Mouse (Mus musculus): ENCODE measurements around the gene H2-K1. TPM values are rescaled to one million over a fixed set of nuclear protein-coding genes. Genes with fewer than 3 reads are reported as not detected.
A peak's percentile ranks its signal among the peaks of the same experiment; 100 is the strongest.

The H2-K1 gene
- polyA plus RNA-seq (2015; fragmentation: Nextera tagmentation; extraction: Ambion mirVana): 11.9 and 13.3 TPM in 2 replicates

- WGBS: 2% methylated on average over 30 of the region's 30 CpGs
- H3K27me3 ChIP-seq: peaks cover 45% of the 10 kb centered on the region
- peak within 1 kb of the TSS; percentile 51 for H3K4me3 ChIP-seq
- H3K36me3 ChIP-seq: no peaks in the 10 kb centered on the region
- ATAC-seq (ENCODE audit: low read depth): peak; percentile 89
- H3K9me3 ChIP-seq: no peaks in the 10 kb centered on the region
- H3K9ac ChIP-seq: peak within 1 kb of the TSS; percentile 69
- H3K4me1 ChIP-seq (replicated peaks): peaks cover 13% of the 10 kb centered on the region
- no peak within 1 kb of the TSS for H3K27ac ChIP-seq (replicated peaks)
- H3K4me2 ChIP-seq: peak within 1 kb of the TSS; percentile 92
Measured at GRCm38 (mm10) chr17:34000150-34000537, at the start of gene H2-K1. TSS of gene H2-K1 (minus strand) at chr17:34000347.

GRCm38 (mm10) chr17:34047404-34048050 is 47.4 kb upstream of the H2-K1 start:
- Histone ChIP-seq H3K27me3 (no peaks in the 10 kb centered on the region), H3K4me2 (no peak overlapping the region), H3K9ac (no peak overlapping the region), H3K36me3 (peaks cover 13% of the 10 kb centered on the region), H3K4me1 (replicated peaks) (no peaks in the 10 kb centered on the region), H3K9me3 (no peaks in the 10 kb centered on the region; the same call in 1 of the 2 replicates), H3K27ac (replicated peaks) (no peak overlapping the region), H3K4me3 (no peak overlapping the region)
- ATAC-seq (ENCODE audit: low read depth): no peak
- WGBS: 94% methylated on average over 5 of the region's 5 CpGs

- Histone ChIP-seq H3K27ac (replicated peaks) (no peak overlapping the region), H3K27me3 (no peaks in the 10 kb centered on the region), H3K4me1 (replicated peaks) (peaks cover 9% of the 10 kb centered on the region; the same call in 1 of the 2 replicates), H3K9ac (no peak overlapping the region), H3K36me3 (peaks cover 11% of the 10 kb centered on the region), H3K4me2 (no peak overlapping the region), H3K9me3 (no peaks in the 10 kb centered on the region; the same call in 1 of the 2 replicates), H3K4me3 (no peak overlapping the region)
- WGBS: 79% methylated on average over 14 of the region's 14 CpGs
- ATAC-seq (ENCODE audit: low read depth): no peak
Measured at GRCm38 (mm10) chr17:34045941-34046340, 45.8 kb upstream of the H2-K1 start.

- Histone ChIP-seq H3K9me3 (no peaks in the 10 kb centered on the region), H3K9ac (peak overlapping the region; percentile 67), H3K27ac (replicated peaks) (no peak overlapping the region), H3K4me2 (peak overlapping the region; percentile 62), H3K4me3 (peak overlapping the region; percentile 28), H3K4me1 (replicated peaks) (peaks cover 43% of the 10 kb centered on the region), H3K27me3 (no peaks in the 10 kb centered on the region), H3K36me3 (peaks cover 34% of the 10 kb centered on the region)
- peak; percentile 8; the same call in 1 of the 2 replicates for ATAC-seq (ENCODE audit: low read depth)
- 22% methylated on average over 17 of the region's 17 CpGs for WGBS
Measured at GRCm38 (mm10) chr17:34039562-34040450, 39.7 kb upstream of the H2-K1 start.

- Histone ChIP-seq H3K9ac (peak within 1 kb of the TSS; percentile 67), H3K9me3 (no peaks in the 10 kb centered on the region), H3K4me2 (peak within 1 kb of the TSS; percentile 62), H3K27ac (replicated peaks) (0 out of 2 replicates have a peak within 1 kb of the TSS, but pooled peaks have one; percentile 18), H3K4me3 (peak within 1 kb of the TSS; percentile 28), H3K27me3 (no peaks in the 10 kb centered on the region), H3K36me3 (peaks cover 42% of the 10 kb centered on the region), H3K4me1 (replicated peaks) (peaks cover 46% of the 10 kb centered on the region)
- ATAC-seq (ENCODE audit: low read depth): peak; percentile 75
- 4% methylated on average over 28 of the region's 28 CpGs for WGBS
Measured at GRCm38 (mm10) chr17:34038878-34039561, 38.9 kb upstream of the H2-K1 start, which contains the start of gene Col11a2. TSS of gene Col11a2 (plus strand) at chr17:34039437.

GRCm38 (mm10) chr17:34038440-34038839 is 38.3 kb upstream of the H2-K1 start:
- Histone ChIP-seq H3K9me3 (no peaks in the 10 kb centered on the region), H3K4me3 (peak overlapping the region; percentile 28), H3K4me1 (replicated peaks) (peaks cover 52% of the 10 kb centered on the region), H3K27ac (replicated peaks) (0 out of 2 replicates have a peak overlapping the region, but pooled peaks have one; percentile 18), H3K4me2 (peak overlapping the region; percentile 62), H3K27me3 (no peaks in the 10 kb centered on the region), H3K36me3 (peaks cover 47% of the 10 kb centered on the region), H3K9ac (peak overlapping the region; percentile 67)
- 10% methylated on average over 17 of the region's 21 CpGs for WGBS
- peak; percentile 40 for ATAC-seq (ENCODE audit: low read depth)

GRCm38 (mm10) chr17:34037241-34037640 is 37.1 kb upstream of the H2-K1 start:
- H3K4me1 ChIP-seq (replicated peaks): peaks cover 64% of the 10 kb centered on the region
- H3K9ac ChIP-seq: no peak overlapping the region; the same call in 1 of the 2 replicates
- H3K27me3 ChIP-seq: no peaks in the 10 kb centered on the region
- H3K27ac ChIP-seq (replicated peaks): no peak overlapping the region
- no peak for ATAC-seq (ENCODE audit: low read depth)
- H3K9me3 ChIP-seq: no peaks in the 10 kb centered on the region
- H3K36me3 ChIP-seq: peaks cover 47% of the 10 kb centered on the region
- H3K4me2 ChIP-seq: no peak overlapping the region
- 89% methylated on average over 7 of the region's 7 CpGs for WGBS
- no peak overlapping the region for H3K4me3 ChIP-seq

- no peaks in the 10 kb centered on the region for H3K9me3 ChIP-seq
- peaks cover 47% of the 10 kb centered on the region for H3K36me3 ChIP-seq
- WGBS: 70% methylated on average over 10 of the region's 10 CpGs
- peaks cover 62% of the 10 kb centered on the region for H3K4me1 ChIP-seq (replicated peaks)
- no peak overlapping the region for H3K27ac ChIP-seq (replicated peaks)
- H3K9ac ChIP-seq: no peak overlapping the region
- no peaks in the 10 kb centered on the region for H3K27me3 ChIP-seq
- ATAC-seq (ENCODE audit: low read depth): no peak
- H3K4me2 ChIP-seq: no peak overlapping the region
- no peak overlapping the region for H3K4me3 ChIP-seq
Measured at GRCm38 (mm10) chr17:34036647-34037046, 36.5 kb upstream of the H2-K1 start.

- ATAC-seq (ENCODE audit: low read depth): no peak
- Histone ChIP-seq H3K9me3 (no peaks in the 10 kb centered on the region), H3K27ac (replicated peaks) (no peak overlapping the region), H3K9ac (no peak overlapping the region), H3K4me2 (no peak overlapping the region), H3K4me3 (no peak overlapping the region), H3K27me3 (no peaks in the 10 kb centered on the region), H3K4me1 (replicated peaks) (peaks cover 56% of the 10 kb centered on the region), H3K36me3 (peaks cover 47% of the 10 kb centered on the region)
- 93% methylated on average over 8 of the region's 9 CpGs for WGBS
Measured at GRCm38 (mm10) chr17:34035517-34035916, 35.4 kb upstream of the H2-K1 start.

- Histone ChIP-seq H3K4me2 (no peak overlapping the region), H3K27ac (replicated peaks) (no peak overlapping the region), H3K4me1 (replicated peaks) (peaks cover 57% of the 10 kb centered on the region), H3K36me3 (peaks cover 59% of the 10 kb centered on the region), H3K9ac (no peak overlapping the region), H3K9me3 (no peaks in the 10 kb centered on the region), H3K27me3 (no peaks in the 10 kb centered on the region), H3K4me3 (no peak overlapping the region)
- 73% methylated on average over 10 of the region's 10 CpGs for WGBS
- ATAC-seq (ENCODE audit: low read depth): no peak
Measured at GRCm38 (mm10) chr17:34034064-34034463, 33.9 kb upstream of the H2-K1 start.

GRCm38 (mm10) chr17:34033441-34033840 is 33.3 kb upstream of the H2-K1 start:
- Histone ChIP-seq H3K4me2 (peak overlapping the region; percentile 100), H3K27ac (replicated peaks) (0 out of 2 replicates have a peak overlapping the region, but pooled peaks have one; percentile 9), H3K9me3 (no peaks in the 10 kb centered on the region), H3K36me3 (peaks cover 65% of the 10 kb centered on the region), H3K4me1 (replicated peaks) (peaks cover 57% of the 10 kb centered on the region), H3K4me3 (no peak overlapping the region), H3K9ac (peak overlapping the region; percentile 96), H3K27me3 (no peaks in the 10 kb centered on the region)
- no peak for ATAC-seq (ENCODE audit: low read depth)
- WGBS: 95% methylated on average over 9 of the region's 9 CpGs
